Mouse (Mus musculus) heart, postnatal 0 days (tissue): ENCODE data around the gene Ttc34. TPM values are rescaled to one million over a fixed set of nuclear protein-coding genes. Genes with fewer than 3 reads are reported as not detected.

Experiments used
- ATAC-seq: fragments of 200-750 bp; cut with Nextera tagmentation; 2 replicates; pipeline ENCODE4 v1.8.0; 2017; ENCODE audit warnings: low read depth, moderate number of reproducible peaks, moderate library complexity; ENCODE audit not compliant: insufficient read depth
- DNase-seq: peaks from one replicate; pipeline ENCODE4 v3.0.0-alpha.2; 2016; ENCODE audit warnings: low spot score
- H3K27ac ChIP-seq: fragments of 300-500 bp; sonication (generic); 2 replicates; pipeline ENCODE4 v1.5.1; 2014; ENCODE audit warnings: low read depth, mild to moderate bottlenecking
- H3K27me3 ChIP-seq: fragments of 300-500 bp; sonication (generic); 2 replicates; pipeline ENCODE4 v1.6.1; 2014; ENCODE audit warnings: low read length, mixed read lengths; ENCODE audit not compliant: control insufficient read depth, insufficient read depth
- H3K36me3 ChIP-seq: fragments of 300-500 bp; sonication (generic); replicated peaks from 2 replicates; pipeline ENCODE4 v1.6.1; 2014; ENCODE audit warnings: low read length, mixed read lengths; ENCODE audit not compliant: control insufficient read depth, insufficient read depth
- H3K4me1 ChIP-seq: fragments of 300-500 bp; sonication (generic); 2 replicates; pipeline ENCODE4 v1.6.1; 2014; ENCODE audit warnings: antibody characterized with exemption; ENCODE audit not compliant: control insufficient read depth, insufficient read depth
- H3K4me2 ChIP-seq: fragments of 300-500 bp; sonication (generic); 2 replicates; pipeline ENCODE4 v1.6.1; 2014; ENCODE audit warnings: low read depth, mild to moderate bottlenecking, low read length, moderate library complexity
- H3K4me3 ChIP-seq: fragments of 300-500 bp; sonication (generic); 2 replicates; pipeline ENCODE4 v1.5.1; 2014; ENCODE audit warnings: low read depth, low read length
- H3K9ac ChIP-seq: fragments of 300-500 bp; sonication (generic); replicated peaks from 2 replicates; pipeline ENCODE4 v1.6.1; 2014; ENCODE audit warnings: low read depth, low read length, mixed read lengths
- H3K9me3 ChIP-seq: fragments of 300-500 bp; sonication (generic); replicated peaks from 2 replicates; pipeline ENCODE4 v1.6.1; 2016; ENCODE audit warnings: low read length; ENCODE audit not compliant: control insufficient read depth
- CTCF ChIP-seq: IDR thresholded peaks from 2 replicates; pipeline ENCODE4 v1.5.1; 2016; ENCODE audit warnings: antibody characterized with exemption, control low read depth, low read depth
- EP300 ChIP-seq: IDR thresholded peaks from 2 replicates; pipeline ENCODE4 v1.6.1; 2016; ENCODE audit warnings: antibody characterized with exemption, low read depth
- WGBS: fragments of 180-500 bp; shearing (Covaris S2); extraction: QIAGEN DNeasy Blood & Tissue Kit; methylation state at CpG from one replicate; pipeline ENCODE4 v1.1.7; 2014; 5-methylcytosine and 5-hydroxymethylcytosine counted together
- polyA plus RNA-seq: library from polyadenylated mRNA; unstranded; fragments of >200 nt; fragmentation: Nextera tagmentation; extraction: Ambion mirVana; gene quantifications from 2 replicates; pipeline ENCODE4 v1.2.1, GENCODE M21; 2015
- total RNA-seq: library from RNA; depleted of rRNA; stranded (reverse); fragments of >200 nt; gene quantifications from 2 replicates; pipeline ENCODE4 v1.2.3, GENCODE M21; 2014; ENCODE audit warnings: low replicate concordance

Ttc34 gene
- total and polyA plus RNA-seq, 2 experiments from 2014 or later, result 0.25 TPM; not detected in 1

- WGBS, result 57% methylated on average over 9 of the region's 9 CpGs
- ATAC-seq, result no peak
- H3K9me3 ChIP-seq, result no peaks in the 10 kb centered on the region
Measured at GRCm38 (mm10) chr4:154831915-154832573, 5.2 kb upstream of the Ttc34 start.

GRCm38 (mm10) chr4:154836183-154836915, 910 bp upstream of the Ttc34 start:
- no peak overlapping the region for H3K9ac ChIP-seq
- no peaks in the 10 kb centered on the region for H3K4me1 ChIP-seq
- H3K36me3 ChIP-seq, result no peaks in the 10 kb centered on the region
- H3K4me2 ChIP-seq, result no peak overlapping the region
- no peaks in the 10 kb centered on the region for H3K9me3 ChIP-seq
- no peak for ATAC-seq
- 80% methylated on average over 7 of the region's 7 CpGs for WGBS
- TF ChIP-seq CTCF, result no peak
- H3K27me3 ChIP-seq, result no peaks in the 10 kb centered on the region
- DNase-seq, result no peak
- H3K4me3 ChIP-seq, result no peak overlapping the region
- no peak overlapping the region for H3K27ac ChIP-seq

More at GRCm38 (mm10) chr4:154831915-154832573, 5.2 kb upstream of the Ttc34 start:
- Histone ChIP-seq H3K27me3 (no peaks in the 10 kb centered on the region), H3K27ac (no peak overlapping the region), H3K4me2 (no peak overlapping the region), H3K9ac (no peak overlapping the region), H3K4me1 (no peaks in the 10 kb centered on the region), H3K4me3 (no peak overlapping the region), H3K36me3 (no peaks in the 10 kb centered on the region)
- TF ChIP-seq CTCF, result no peak
- DNase-seq, result no peak

GRCm38 (mm10) chr4:154838741-154839140, 1.5 kb downstream of the Ttc34 start:
- Histone ChIP-seq H3K4me2 (no peak overlapping the region), H3K27me3 (no peaks in the 10 kb centered on the region), H3K9me3 (no peaks in the 10 kb centered on the region), H3K9ac (no peak overlapping the region), H3K4me3 (no peak overlapping the region), H3K36me3 (no peaks in the 10 kb centered on the region), H3K27ac (no peak overlapping the region), H3K4me1 (no peaks in the 10 kb centered on the region)
- ATAC-seq (no peak), DNase-seq (no peak)
- no peak for TF ChIP-seq EP300
- TF ChIP-seq CTCF, result no peak
- WGBS, result 84% methylated on average over 13 of the region's 13 CpGs

GRCm38 (mm10) chr4:154839406-154839805, 2.1 kb downstream of the Ttc34 start:
- H3K4me2 ChIP-seq, result no peak overlapping the region
- H3K27ac ChIP-seq, result no peak overlapping the region
- no peaks in the 10 kb centered on the region for H3K27me3 ChIP-seq
- H3K4me1 ChIP-seq, result no peaks in the 10 kb centered on the region
- no peak overlapping the region for H3K9ac ChIP-seq
- H3K4me3 ChIP-seq, result no peak overlapping the region
- H3K36me3 ChIP-seq, result no peaks in the 10 kb centered on the region
- no peaks in the 10 kb centered on the region for H3K9me3 ChIP-seq
- WGBS, result 38% methylated on average over 11 of the region's 11 CpGs
- ATAC-seq (no peak), DNase-seq (no peak)
- no peak for TF ChIP-seq CTCF
- no peak for TF ChIP-seq EP300

DNA sequence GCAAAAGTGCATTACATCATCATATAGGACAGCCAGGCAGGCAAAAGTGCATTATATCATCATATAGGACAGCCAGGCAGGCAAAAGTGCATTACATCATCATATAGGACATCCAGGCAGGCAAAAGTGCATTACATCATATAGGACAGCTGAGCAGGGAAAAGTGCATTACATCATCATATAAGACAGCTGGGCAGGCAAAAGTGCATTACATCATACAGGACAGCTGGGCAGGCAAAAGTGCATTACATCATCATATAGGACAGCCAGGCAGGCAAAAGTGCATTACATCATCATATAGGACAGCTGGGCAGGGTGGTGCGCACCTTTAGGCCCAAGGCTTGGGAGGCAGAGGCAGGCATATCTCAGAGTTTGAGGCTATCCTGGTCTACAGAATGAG, 15.4 kb downstream of the Ttc34 start:
- Histone ChIP-seq H3K4me1 (peaks cover 6% of the 10 kb centered on the region), H3K4me3 (no peak overlapping the region), H3K4me2 (no peak overlapping the region), H3K27ac (no peak overlapping the region), H3K9ac (no peak overlapping the region), H3K9me3 (no peaks in the 10 kb centered on the region), H3K27me3 (peaks cover 39% of the 10 kb centered on the region), H3K36me3 (no peaks in the 10 kb centered on the region)
- 92% methylated on average over 1 of the region's 1 CpGs for WGBS
- no peak for TF ChIP-seq EP300
- no peak for DNase-seq
- no peak for ATAC-seq

- Histone ChIP-seq H3K9me3 (no peaks in the 10 kb centered on the region), H3K9ac (no peak overlapping the region), H3K27ac (no peak overlapping the region), H3K4me2 (no peak overlapping the region), H3K36me3 (no peaks in the 10 kb centered on the region), H3K4me3 (no peak overlapping the region), H3K27me3 (peaks cover 44% of the 10 kb centered on the region), H3K4me1 (peaks cover 6% of the 10 kb centered on the region)
- 56% methylated on average over 4 of the region's 4 CpGs for WGBS
- TF ChIP-seq CTCF (no peak), EP300 (no peak)
- no peak for ATAC-seq
- DNase-seq, result no peak
Measured at GRCm38 (mm10) chr4:154853881-154854280, 16.6 kb downstream of the Ttc34 start.
